Mouse (Mus musculus) testis, adult 2 months (tissue): ENCODE measurements at regions not wholly inside any gene's neighbourhood (a gene's known extent, or its start where the extent isn't known, plus 50 kb on each side); places are given as distances from the start of the nearest gene placed in this dataset.
A peak's percentile ranks its signal among the peaks of the same experiment; 100 is the strongest.

Experiments used
- H3K27ac ChIP-seq: fragments of 200-500 bp; 2 replicates; pipeline ENCODE4 v1.5.1; 2012; ENCODE audit warnings: low read depth, low read length; ENCODE audit not compliant: control insufficient read depth, insufficient read depth
- H3K27me3 ChIP-seq: fragments of 200-500 bp; 2 replicates; pipeline ENCODE4 v1.6.1; 2012; ENCODE audit warnings: mild to moderate bottlenecking, low read length, moderate library complexity; ENCODE audit not compliant: control insufficient read depth, insufficient read depth
- H3K36me3 ChIP-seq: fragments of 200-500 bp; 2 replicates; pipeline ENCODE4 v1.6.1; 2012; ENCODE audit warnings: mild to moderate bottlenecking, low read length; ENCODE audit not compliant: control insufficient read depth, insufficient read depth
- H3K4me1 ChIP-seq: fragments of 200-500 bp; 2 replicates; pipeline ENCODE4 v1.6.1; 2012; ENCODE audit warnings: low read length; ENCODE audit not compliant: control insufficient read depth, insufficient read depth
- H3K4me3 ChIP-seq: fragments of 200-500 bp; 2 replicates; pipeline ENCODE4 v1.5.1; 2012; ENCODE audit warnings: low read depth, mild to moderate bottlenecking, low read length, moderate library complexity, mixed read lengths; ENCODE audit not compliant: control insufficient read depth
- CTCF ChIP-seq: fragments of 200-500 bp; IDR thresholded peaks from 2 replicates; pipeline ENCODE4 v1.5.1; 2012; ENCODE audit warnings: low read depth, mild to moderate bottlenecking, inconsistent platforms, low read length, moderate library complexity; ENCODE audit not compliant: control insufficient read depth, insufficient read depth, insufficient replicate concordance
- POLR2A ChIP-seq: fragments of 200-500 bp; IDR thresholded peaks from 2 replicates; pipeline ENCODE4 v1.6.1; 2012; ENCODE audit warnings: low read depth, mild to moderate bottlenecking, inconsistent platforms, low read length, moderate library complexity; ENCODE audit not compliant: control insufficient read depth

DNA sequence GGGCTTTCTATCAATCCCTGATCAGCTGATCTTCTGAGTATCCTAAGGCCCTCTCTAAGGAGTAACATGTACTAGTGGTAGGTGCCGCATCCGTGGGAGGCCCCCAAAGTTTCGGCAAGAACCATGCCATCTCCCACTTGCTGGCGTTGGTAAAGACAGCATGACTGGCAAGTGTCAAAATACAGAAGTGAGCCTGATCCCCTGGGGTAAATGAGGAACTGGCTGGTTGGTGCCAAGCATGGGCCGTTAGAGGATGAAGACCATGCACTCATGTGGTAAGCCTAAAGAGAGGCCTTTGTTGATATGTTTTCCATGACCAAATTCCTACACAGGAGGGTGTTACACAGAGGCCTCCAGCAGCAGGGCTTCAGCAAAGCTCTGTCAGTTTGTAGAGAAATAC, 161.9 kb upstream of the Irf2bp2 start:
- H3K27me3 ChIP-seq = no peaks in the 10 kb centered on the region
- no peaks in the 10 kb centered on the region for H3K36me3 ChIP-seq
- TF ChIP-seq CTCF (no peak), POLR2A (no peak)
- H3K4me1 ChIP-seq = peaks cover 2% of the 10 kb centered on the region; the same call in 1 of the 2 replicates
- no peak overlapping the region for H3K4me3 ChIP-seq
- peak overlapping the region; percentile 43; the same call in 1 of the 2 replicates for H3K27ac ChIP-seq

DNA sequence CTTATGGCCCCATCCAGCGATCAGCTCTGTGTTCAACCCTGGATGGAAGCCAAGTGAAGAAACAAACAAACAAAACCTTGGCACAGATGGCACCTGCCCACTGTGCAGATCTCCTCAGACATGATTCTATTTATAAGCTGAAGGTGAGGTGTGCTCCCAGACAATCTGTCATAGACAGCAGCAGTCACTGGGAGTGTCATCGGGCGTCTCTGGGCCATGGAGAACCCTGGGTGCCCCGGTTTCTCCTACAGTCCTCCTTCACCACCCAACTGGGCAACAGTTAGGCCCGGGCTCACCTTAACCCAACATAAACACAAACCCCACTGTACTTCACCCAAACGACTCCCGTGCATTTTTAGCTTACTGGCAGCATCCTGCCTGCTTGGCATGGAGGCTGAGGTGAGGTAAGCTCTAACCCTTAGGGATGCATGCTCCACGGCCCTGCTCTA, 160.6 kb upstream of the Irf2bp2 start:
- Histone ChIP-seq H3K4me1 (peaks cover 2% of the 10 kb centered on the region; the same call in 1 of the 2 replicates), H3K36me3 (no peaks in the 10 kb centered on the region), H3K27ac (no peak overlapping the region), H3K27me3 (no peaks in the 10 kb centered on the region), H3K4me3 (no peak overlapping the region)
- TF ChIP-seq POLR2A (no peak), CTCF (no peak)

DNA sequence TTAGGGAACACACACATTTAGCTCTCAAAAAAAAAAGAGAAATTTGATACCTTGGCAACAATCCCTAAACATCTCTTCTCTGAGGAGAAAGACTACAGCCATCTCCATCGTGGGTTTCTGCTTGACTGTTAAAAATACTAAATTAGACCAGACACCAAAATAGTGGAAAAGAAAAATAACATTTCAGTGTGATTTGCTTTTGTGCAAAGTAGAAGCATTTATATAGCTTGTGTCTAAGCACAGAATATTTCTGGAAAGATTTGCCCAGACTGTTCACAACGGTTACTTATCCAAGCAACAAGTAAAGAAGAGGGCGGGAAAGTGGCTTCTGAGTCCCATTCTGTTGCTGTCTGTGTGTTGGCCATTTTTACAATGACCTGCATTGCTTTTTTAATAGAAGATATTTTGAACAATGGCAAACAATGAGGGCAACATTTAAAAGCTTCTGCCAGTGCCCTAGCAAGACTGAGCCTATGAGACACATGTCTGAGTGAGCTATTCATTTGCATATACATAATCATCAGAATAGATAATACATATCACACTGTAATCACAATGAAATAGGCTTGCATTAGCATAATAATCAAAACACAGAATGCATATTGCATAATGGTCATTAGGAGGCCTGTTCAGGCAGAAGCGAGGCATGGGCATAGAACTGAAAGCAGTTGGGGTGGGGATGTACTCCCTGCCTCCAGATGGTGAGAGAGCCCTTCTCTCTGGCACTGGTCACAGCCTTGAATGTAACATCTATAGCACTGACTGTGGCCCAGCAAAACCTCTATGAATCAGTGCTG, 159.5 kb upstream of the Irf2bp2 start:
- Histone ChIP-seq H3K27me3 (no peaks in the 10 kb centered on the region), H3K4me1 (peaks cover 2% of the 10 kb centered on the region; the same call in 1 of the 2 replicates), H3K27ac (no peak overlapping the region), H3K4me3 (no peak overlapping the region), H3K36me3 (no peaks in the 10 kb centered on the region)
- TF ChIP-seq CTCF (no peak), POLR2A (no peak)

DNA sequence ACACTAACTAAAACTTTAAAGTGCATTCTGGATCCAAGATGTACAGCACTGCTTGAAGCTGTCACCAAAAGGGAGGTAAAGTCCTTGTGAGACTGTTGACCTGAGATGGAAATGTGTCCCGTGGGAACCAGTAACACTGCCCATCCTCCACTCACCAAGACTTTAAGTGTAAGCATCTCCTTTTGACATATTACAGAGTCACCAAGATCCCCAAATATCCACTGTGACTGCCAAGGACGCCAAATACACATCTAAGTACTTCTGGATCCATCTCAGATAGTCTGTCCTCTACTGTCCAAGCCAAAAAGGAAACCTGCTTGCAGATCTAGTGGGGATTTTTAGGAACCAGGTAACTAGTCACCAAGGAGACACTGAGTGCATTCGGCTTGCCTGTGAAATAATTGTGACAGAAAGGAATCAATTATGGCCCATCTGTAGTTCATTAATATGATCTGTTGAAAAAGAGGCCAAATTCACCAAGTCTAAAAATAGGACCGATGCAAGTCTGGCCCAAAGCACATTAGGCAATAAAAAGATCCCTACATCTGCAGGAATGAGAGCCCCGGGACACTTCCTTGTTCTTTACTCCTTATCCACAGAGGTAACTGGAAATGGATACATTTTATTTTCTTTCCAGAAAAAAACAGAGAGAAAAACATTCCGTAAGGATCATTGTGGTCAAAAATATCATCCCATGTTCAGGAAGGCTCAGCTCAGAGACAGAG, 157.8 kb upstream of the Irf2bp2 start:
- H3K4me3 ChIP-seq = no peak overlapping the region
- TF ChIP-seq POLR2A (no peak), CTCF (no peak)
- no peaks in the 10 kb centered on the region for H3K27me3 ChIP-seq
- H3K27ac ChIP-seq = no peak overlapping the region
- no peaks in the 10 kb centered on the region for H3K36me3 ChIP-seq
- no peaks in the 10 kb centered on the region for H3K4me1 ChIP-seq

DNA sequence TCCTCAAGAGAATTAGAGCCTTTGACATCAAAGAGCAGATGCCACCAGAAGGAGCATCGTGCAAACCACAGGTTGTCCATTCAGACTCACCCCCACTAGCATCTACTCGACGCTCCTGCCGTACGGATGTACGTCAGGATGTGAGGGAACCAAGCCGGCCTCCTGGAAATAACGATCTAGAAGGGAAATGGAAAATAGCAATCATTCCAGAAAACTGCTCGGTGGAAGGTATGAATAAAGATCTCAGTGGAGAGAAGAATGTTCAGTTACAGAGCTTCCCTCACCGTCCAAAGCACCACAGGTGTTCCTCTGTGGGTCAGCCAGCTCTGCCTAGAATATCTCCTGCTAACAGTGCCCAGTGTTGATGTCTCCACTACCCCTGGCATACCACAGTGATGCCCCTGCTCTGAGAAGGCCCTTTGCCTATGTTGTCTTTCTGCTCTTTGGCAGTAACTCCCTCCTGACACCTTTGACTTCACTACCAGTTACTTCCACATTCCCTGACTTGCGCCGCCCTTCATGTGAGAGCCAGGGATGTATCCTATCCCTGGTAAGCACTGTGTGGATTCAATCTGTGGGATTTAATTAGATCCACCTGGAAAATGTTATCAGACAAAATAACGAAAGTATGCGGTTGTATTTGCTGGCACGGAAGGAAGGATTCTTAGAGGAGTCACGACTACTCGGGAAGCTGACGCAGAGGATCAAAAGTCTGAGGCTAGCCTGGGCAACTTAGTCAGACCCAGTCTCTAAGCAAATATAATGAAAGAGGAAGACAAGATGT, 152.4 kb upstream of the Irf2bp2 start:
- H3K4me3 ChIP-seq = no peak overlapping the region
- H3K27ac ChIP-seq = no peak overlapping the region
- no peaks in the 10 kb centered on the region for H3K27me3 ChIP-seq
- H3K4me1 ChIP-seq = no peaks in the 10 kb centered on the region
- TF ChIP-seq CTCF (no peak), POLR2A (no peak)
- H3K36me3 ChIP-seq = no peaks in the 10 kb centered on the region

DNA sequence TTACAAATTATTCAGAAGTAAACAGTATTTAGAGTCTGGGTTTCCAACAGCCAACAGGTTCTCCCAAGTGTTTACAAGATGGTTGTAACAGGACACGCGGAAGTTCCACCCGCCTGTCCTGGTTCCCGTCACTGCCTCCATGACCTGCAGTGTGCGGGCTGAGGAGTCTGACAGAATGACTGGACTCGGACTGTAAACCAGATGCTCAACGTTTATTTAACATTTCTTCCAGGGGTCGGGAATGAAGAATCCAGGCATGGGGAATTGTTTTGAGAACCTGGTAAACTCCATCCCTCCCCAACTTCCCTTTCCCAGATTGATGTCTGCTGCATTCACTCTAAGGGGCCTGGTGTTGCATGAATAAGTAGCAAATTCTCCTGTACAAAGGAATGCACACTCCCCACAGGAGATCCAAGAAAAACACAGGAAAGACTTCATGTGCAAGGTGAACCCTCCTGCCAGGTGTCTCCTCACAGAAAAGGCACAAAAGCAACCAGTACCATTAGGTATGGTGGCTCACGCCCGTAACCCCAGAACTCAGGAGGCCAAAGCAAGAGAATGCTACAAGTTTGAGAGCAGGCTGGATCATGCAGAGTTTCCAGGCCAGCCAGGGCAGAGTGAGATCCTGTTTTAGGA, 151.1 kb upstream of the Irf2bp2 start:
- no peak for TF ChIP-seq POLR2A
- TF ChIP-seq CTCF = no peak
- no peaks in the 10 kb centered on the region for H3K27me3 ChIP-seq
- H3K27ac ChIP-seq = no peak overlapping the region
- no peaks in the 10 kb centered on the region for H3K4me1 ChIP-seq
- H3K36me3 ChIP-seq = no peaks in the 10 kb centered on the region
- no peak overlapping the region for H3K4me3 ChIP-seq
